Mouse (Mus musculus) lung, embryonic 15.5 days (tissue): ENCODE results near the gene 2310046K23Rik. TPM values are rescaled to one million over a fixed set of nuclear protein-coding genes. Genes with fewer than 3 reads are reported as not detected.

ENCODE experiments used
- ATAC-seq: fragments of 200-750 bp; cut with Nextera tagmentation; 2 replicates; pipeline ENCODE4 v1.8.0; 2017; ENCODE audit warnings: moderate number of reproducible peaks, borderline replicate concordance; ENCODE audit not compliant: low FRiP score, low TSS enrichment; ENCODE audit errors: extremely low read depth
- H3K27ac ChIP-seq: fragments of 300-500 bp; sonication (generic); 2 replicates; pipeline ENCODE4 v1.5.1; 2015; ENCODE audit warnings: moderate library complexity, mild to moderate bottlenecking, inconsistent platforms
- H3K27me3 ChIP-seq: fragments of 300-500 bp; sonication (generic); 2 replicates; pipeline ENCODE4 v1.6.1; 2015; ENCODE audit warnings: inconsistent platforms
- H3K36me3 ChIP-seq: fragments of 300-500 bp; sonication (generic); 2 replicates; pipeline ENCODE4 v1.6.1; 2015; ENCODE audit warnings: inconsistent platforms
- H3K4me1 ChIP-seq: fragments of 300-500 bp; sonication (generic); 2 replicates; pipeline ENCODE4 v1.6.1; 2015; ENCODE audit warnings: inconsistent platforms
- H3K4me2 ChIP-seq: fragments of 300-500 bp; sonication (generic); 2 replicates; pipeline ENCODE4 v1.6.1; 2015; ENCODE audit warnings: inconsistent platforms, mild to moderate bottlenecking, moderate library complexity
- H3K4me3 ChIP-seq: fragments of 300-500 bp; sonication (generic); 2 replicates; pipeline ENCODE4 v1.5.1; 2015; ENCODE audit warnings: mild to moderate bottlenecking, inconsistent platforms
- H3K9ac ChIP-seq: fragments of 300-500 bp; sonication (generic); 2 replicates; pipeline ENCODE4 v1.6.1; 2015; ENCODE audit warnings: inconsistent platforms
- H3K9me3 ChIP-seq: fragments of 300-500 bp; sonication (generic); 2 replicates; pipeline ENCODE4 v1.6.1; 2016; ENCODE audit warnings: inconsistent platforms
- whole genome bisulfite sequencing: fragments of 180-500 bp; shearing (Covaris S2); methylation state at CpG from one replicate; pipeline ENCODE4 v1.1.7; 2015; 5-methylcytosine and 5-hydroxymethylcytosine counted together
- polyA plus RNA-seq: library from polyadenylated mRNA; unstranded; fragments of >200 nt; fragmentation: Nextera tagmentation; extraction: Ambion mirVana; gene quantifications from 2 replicates; pipeline ENCODE4 v1.2.1, GENCODE M21; 2015

2310046K23Rik gene
- polyA plus RNA-seq, result not detected in 2 replicates

DNA sequence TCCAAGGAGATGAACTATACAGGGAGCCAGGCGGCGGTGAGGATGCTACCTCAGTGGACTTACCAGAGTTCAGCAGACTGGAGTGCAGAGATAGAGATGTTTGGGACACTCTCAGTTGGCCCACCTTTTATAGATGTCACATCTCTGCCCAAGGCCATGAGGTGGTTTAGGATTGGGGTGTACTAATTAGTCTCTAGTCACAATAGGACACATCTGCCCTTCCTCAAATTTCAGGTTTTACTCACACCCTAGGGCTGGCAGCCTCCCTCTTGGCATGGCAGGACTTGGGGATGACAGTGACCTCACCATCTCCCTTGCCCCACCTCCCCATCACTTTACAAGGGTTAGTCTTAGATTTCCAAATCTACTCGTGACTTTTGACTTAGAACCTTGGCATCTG, at the start of gene 2310046K23Rik:
TSS of gene 2310046K23Rik (minus strand) at position 101 of the 400 bp plus-strand sequence.
- no peaks in the 10 kb centered on the region for H3K36me3 ChIP-seq
- H3K4me1 ChIP-seq, result no peaks in the 10 kb centered on the region
- ATAC-seq, result no peak
- H3K4me3 ChIP-seq, result no peak within 1 kb of the TSS
- H3K27me3 ChIP-seq, result no peaks in the 10 kb centered on the region
- no peak within 1 kb of the TSS for H3K27ac ChIP-seq
- H3K4me2 ChIP-seq, result no peak within 1 kb of the TSS
- 82% methylated on average over 3 of the region's 3 CpGs for WGBS
- H3K9ac ChIP-seq, result no peak within 1 kb of the TSS
- H3K9me3 ChIP-seq, result no peaks in the 10 kb centered on the region

DNA sequence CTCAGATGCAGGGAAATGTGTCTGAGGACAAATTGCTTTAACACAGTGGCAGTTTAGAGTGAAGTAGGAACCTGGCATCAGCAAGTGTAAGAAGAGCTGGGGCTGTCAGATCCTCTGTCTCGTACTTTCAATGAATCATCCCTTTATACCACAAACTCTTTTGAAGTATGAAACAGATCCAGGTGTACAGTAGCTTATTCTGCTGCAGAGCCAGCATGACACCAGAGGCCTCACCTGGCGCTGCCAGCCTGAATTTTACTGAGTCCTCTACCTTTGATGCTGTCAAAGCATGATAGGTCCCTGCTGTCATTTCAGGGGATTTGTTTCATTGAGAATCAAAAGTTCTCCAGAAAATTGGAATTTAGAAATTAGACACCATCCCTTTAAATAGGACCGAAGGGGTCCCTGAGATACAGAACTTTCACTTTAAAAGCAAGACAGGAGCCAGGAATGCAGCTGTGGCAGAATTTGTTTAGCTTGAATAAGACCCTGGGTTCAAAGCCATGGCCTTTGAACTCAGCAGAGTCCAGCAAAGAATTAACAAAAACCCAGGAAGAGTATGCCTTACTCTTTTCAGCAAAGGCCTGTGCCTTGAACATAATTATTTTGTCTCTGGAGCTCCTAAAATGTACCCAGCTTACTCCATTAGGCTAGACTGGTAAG, 49.0 kb upstream of the 2310046K23Rik start:
- Histone ChIP-seq H3K27me3 (no peaks in the 10 kb centered on the region), H3K4me3 (no peak overlapping the region)
- ATAC-seq, result no peak

DNA sequence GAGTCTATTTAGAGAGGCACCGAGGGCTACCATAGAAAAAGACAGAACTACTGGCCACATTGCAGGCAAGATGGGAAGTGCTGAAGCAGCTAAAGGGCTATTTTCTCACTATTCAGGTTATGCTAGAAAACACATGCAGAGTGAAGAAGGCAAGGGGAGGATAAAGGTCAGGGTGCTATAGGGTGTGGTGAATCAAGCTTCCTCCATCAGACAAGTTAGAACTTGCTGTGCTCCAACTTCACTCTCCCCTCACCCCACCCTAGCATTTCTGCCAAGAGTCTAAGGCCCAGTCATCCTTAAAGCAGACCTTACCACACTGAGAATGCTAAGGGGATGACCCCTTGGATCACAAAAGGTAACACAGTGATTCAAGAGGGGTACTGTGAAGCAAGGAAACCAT, 45.2 kb upstream of the 2310046K23Rik start:
- Histone ChIP-seq H3K9me3 (no peaks in the 10 kb centered on the region), H3K27ac (no peak overlapping the region), H3K9ac (no peak overlapping the region), H3K27me3 (no peaks in the 10 kb centered on the region), H3K36me3 (no peaks in the 10 kb centered on the region), H3K4me2 (no peak overlapping the region), H3K4me3 (no peak overlapping the region), H3K4me1 (no peaks in the 10 kb centered on the region)
- whole genome bisulfite sequencing, result 61% methylated on average over 1 of the region's 1 CpGs
- no peak for ATAC-seq

More for the DNA sequence above, 49.0 kb upstream of the 2310046K23Rik start:
- H3K4me1 ChIP-seq, result no peaks in the 10 kb centered on the region
- H3K27ac ChIP-seq, result no peak overlapping the region
- no peaks in the 10 kb centered on the region for H3K9me3 ChIP-seq
- WGBS, result 40% methylated on average over 3 of the region's 3 CpGs
- H3K9ac ChIP-seq, result no peak overlapping the region
- no peaks in the 10 kb centered on the region for H3K36me3 ChIP-seq
- H3K4me2 ChIP-seq, result no peak overlapping the region

DNA sequence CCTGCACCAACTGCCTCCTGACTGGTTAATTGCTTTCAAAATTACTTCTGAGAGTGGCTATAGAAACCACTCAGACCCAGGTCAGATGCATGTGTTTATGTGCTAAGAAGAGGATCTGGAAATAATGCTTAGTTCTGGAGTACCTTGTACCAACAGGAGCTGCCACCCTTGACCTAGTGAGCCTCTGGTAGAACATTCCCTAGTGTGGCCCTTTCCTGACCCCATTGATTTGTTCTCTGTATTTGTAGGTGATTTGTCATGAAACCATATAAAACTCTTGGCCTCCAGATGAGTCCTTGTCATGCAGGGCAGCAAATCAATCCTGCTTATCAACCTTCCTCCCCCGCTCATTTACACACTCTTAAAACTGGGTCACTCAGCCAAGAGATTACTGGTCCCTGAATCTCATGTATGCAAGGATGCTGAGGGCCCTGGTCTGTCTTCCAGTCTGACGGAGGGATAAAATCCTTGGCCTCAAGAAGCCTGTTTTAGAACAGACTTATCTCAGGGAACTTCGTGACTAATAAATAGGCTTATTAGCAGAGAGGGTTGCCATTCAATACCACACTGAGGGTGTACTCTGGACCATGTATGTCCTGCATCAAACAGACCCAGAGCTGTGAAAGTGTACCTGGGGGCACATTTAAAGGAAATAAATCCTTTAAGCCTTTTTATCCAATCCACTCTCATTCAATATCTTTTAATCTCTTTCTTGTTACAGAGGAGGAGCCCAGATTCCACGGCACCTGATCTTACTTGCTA, 44.5 kb upstream of the 2310046K23Rik start:
- H3K36me3 ChIP-seq, result no peaks in the 10 kb centered on the region
- H3K27me3 ChIP-seq, result no peaks in the 10 kb centered on the region
- H3K9ac ChIP-seq, result no peak overlapping the region
- H3K4me1 ChIP-seq, result no peaks in the 10 kb centered on the region
- no peak for ATAC-seq
- H3K4me2 ChIP-seq, result no peak overlapping the region
- no peak overlapping the region for H3K4me3 ChIP-seq
- H3K9me3 ChIP-seq, result no peaks in the 10 kb centered on the region
- no peak overlapping the region for H3K27ac ChIP-seq
- 57% methylated on average over 4 of the region's 4 CpGs for WGBS

DNA sequence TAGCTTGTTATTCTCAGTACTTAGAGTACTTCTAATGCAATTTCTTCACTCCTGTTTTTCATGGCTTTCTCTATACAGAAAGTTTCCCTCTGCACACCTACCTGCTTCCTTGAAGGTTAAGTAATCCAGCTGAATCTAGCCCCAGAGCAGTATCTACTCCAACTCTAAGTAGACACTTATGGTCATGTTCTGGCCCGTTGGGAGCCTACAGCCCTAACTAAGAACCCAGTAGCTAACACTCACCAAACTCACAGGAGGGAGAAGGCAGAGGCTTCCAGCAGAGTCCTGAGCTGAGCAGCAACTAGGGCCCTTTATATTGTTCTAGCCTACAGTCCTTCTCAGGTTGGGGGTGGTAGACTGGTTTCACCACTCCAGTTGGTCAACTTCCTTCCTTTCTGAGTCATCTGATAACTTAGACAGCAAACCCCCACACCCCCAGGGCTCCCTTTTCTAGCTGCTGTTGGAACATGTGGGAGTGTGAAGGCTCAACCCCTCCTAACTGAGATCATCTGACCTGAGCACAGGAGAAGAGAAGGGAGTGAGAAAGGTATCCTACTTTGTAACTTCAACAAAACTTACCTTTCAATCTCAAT, 39.2 kb upstream of the 2310046K23Rik start, which contains the start of gene Ivl:
TSS of gene Ivl (minus strand) at position 287 of the 593 bp plus-strand sequence.
- no peak for ATAC-seq
- Histone ChIP-seq H3K4me3 (no peak within 1 kb of the TSS), H3K4me2 (no peak within 1 kb of the TSS), H3K9me3 (no peaks in the 10 kb centered on the region), H3K27me3 (no peaks in the 10 kb centered on the region), H3K4me1 (no peaks in the 10 kb centered on the region), H3K9ac (no peak within 1 kb of the TSS), H3K27ac (no peak within 1 kb of the TSS), H3K36me3 (no peaks in the 10 kb centered on the region)
- 53% methylated on average over 1 of the region's 1 CpGs for WGBS

DNA sequence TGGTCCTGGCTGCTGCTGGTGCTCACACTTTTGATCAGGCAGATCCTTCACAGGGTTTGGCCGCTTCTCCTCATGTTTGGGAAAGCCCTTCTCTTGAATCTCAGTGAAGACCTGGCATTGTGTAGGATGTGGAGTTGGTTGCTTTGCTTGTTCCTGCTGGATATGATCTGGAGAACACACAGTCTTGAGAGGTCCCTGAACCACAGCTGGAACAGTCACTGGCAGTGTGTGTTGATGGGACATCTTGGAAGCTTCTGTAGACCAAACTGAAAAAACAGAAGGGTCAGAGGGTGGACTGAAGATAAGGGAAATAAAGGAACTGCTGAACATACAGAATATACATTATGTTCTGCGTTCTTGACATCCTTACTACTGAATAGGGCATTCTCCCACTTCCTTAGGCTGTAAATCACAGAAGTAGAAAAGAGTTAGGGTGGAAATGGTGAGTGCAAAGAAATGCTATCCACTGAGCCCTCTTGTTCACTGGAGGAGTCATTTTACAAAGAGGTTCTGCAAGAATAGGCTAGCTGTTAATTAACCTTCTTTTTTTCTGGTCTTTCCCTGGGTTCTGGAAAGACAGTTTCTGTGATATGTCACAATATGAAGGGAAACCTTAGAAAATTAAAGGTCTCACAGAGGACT, 38.3 kb upstream of the 2310046K23Rik start:
- no peak overlapping the region for H3K27ac ChIP-seq
- H3K4me3 ChIP-seq, result no peak overlapping the region
- 33% methylated on average over 2 of the region's 2 CpGs for WGBS
- no peaks in the 10 kb centered on the region for H3K27me3 ChIP-seq
- H3K36me3 ChIP-seq, result no peaks in the 10 kb centered on the region
- H3K9me3 ChIP-seq, result no peaks in the 10 kb centered on the region
- H3K4me1 ChIP-seq, result no peaks in the 10 kb centered on the region
- no peak overlapping the region for H3K4me2 ChIP-seq
- ATAC-seq, result no peak
- no peak overlapping the region for H3K9ac ChIP-seq

DNA sequence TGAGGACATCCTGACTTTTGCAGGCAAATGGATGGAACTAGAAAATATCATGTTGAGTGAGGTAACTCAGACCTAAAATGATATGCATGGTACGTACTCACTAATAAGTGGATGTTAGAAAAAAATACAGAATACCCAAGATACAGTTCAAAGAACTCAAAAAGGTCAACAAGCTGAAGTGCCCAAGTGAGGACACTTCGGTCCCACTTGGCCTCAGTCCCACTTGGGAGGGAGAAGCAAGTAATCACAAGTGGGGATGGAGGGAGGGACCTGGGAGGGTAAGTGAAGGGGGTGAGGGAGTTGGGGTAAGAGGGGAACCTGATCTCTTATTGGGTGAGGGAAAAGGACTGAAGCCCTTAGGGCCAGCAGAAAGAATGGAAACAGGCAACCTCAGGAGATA, 34.4 kb upstream of the 2310046K23Rik start:
- WGBS, result 51% methylated on average over 2 of the region's 2 CpGs
- H3K4me3 ChIP-seq, result no peak overlapping the region
- ATAC-seq, result no peak

DNA sequence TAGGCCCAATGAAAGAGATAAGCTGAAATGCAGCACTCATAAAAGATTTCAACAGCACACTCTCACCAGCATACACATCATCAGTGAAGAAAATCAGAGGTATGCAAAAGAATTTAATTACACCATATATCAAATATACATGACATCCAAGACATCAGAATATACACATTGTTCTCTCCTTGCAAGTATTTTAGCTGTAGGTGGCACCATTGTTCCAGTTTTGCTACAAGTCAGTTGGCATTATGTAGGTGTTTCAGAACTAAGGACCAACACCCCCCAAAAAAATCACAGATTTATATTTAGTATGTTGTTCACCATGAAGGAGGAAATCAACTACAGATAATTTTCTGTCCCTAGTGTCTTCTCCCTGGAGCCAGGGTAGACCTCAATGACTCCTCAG, 31.1 kb upstream of the 2310046K23Rik start:
- Histone ChIP-seq H3K9me3 (no peaks in the 10 kb centered on the region), H3K9ac (no peak overlapping the region), H3K27me3 (no peaks in the 10 kb centered on the region), H3K4me1 (no peaks in the 10 kb centered on the region), H3K4me2 (no peak overlapping the region), H3K36me3 (no peaks in the 10 kb centered on the region), H3K4me3 (no peak overlapping the region), H3K27ac (no peak overlapping the region)
- ATAC-seq, result no peak

More for the DNA sequence above, 34.4 kb upstream of the 2310046K23Rik start:
- H3K27ac ChIP-seq, result no peak overlapping the region
- no peaks in the 10 kb centered on the region for H3K27me3 ChIP-seq
- no peaks in the 10 kb centered on the region for H3K9me3 ChIP-seq
- no peaks in the 10 kb centered on the region for H3K4me1 ChIP-seq
- no peaks in the 10 kb centered on the region for H3K36me3 ChIP-seq
- no peak overlapping the region for H3K9ac ChIP-seq
- H3K4me2 ChIP-seq, result no peak overlapping the region

DNA sequence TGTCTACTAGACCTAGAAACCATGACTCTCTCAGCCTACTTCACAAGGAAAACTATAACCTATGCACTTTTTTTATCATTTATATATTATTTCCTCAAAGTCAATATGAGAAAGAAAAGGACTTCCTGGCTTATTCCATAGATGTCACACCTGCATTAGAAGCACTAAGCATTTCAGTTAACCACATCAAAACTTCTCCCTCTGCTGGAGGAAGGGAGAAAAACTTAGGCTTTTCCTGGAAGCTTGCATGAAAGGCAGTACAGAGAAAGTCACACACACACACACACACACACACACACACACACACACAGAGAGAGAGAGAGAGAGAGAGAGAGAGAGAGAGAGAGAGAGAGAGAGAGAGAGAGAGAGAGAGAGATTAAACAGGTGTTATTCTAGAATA, 22.0 kb downstream of the 2310046K23Rik start:
- Histone ChIP-seq H3K36me3 (no peaks in the 10 kb centered on the region), H3K9ac (no peak overlapping the region), H3K27me3 (no peaks in the 10 kb centered on the region), H3K9me3 (no peaks in the 10 kb centered on the region), H3K27ac (no peak overlapping the region), H3K4me2 (no peak overlapping the region), H3K4me3 (no peak overlapping the region), H3K4me1 (no peaks in the 10 kb centered on the region)
- ATAC-seq, result no peak

DNA sequence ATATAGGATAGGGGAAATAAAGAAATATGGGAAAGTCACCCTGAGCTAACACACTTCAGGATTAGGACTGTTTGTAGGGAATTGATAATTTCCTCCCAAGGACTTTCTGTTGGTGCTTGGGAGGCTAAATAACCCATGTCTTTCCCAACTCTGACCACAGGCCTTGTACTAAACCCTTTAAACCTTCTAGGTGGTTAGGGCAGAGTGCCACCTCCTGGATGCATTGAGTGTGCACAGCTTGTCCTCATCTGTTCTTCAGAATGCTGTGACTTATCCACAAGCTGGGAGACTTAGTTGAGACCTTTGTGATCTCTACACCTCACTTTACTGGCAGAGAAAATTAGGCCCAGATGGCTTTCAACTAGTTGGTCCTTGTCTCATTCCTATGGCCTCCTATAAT, 23.5 kb downstream of the 2310046K23Rik start:
- no peaks in the 10 kb centered on the region for H3K27me3 ChIP-seq
- H3K4me1 ChIP-seq, result no peaks in the 10 kb centered on the region
- H3K9me3 ChIP-seq, result no peaks in the 10 kb centered on the region
- H3K36me3 ChIP-seq, result no peaks in the 10 kb centered on the region
- no peak overlapping the region for H3K4me3 ChIP-seq
- H3K4me2 ChIP-seq, result no peak overlapping the region
- H3K9ac ChIP-seq, result no peak overlapping the region
- ATAC-seq, result no peak
- H3K27ac ChIP-seq, result no peak overlapping the region

DNA sequence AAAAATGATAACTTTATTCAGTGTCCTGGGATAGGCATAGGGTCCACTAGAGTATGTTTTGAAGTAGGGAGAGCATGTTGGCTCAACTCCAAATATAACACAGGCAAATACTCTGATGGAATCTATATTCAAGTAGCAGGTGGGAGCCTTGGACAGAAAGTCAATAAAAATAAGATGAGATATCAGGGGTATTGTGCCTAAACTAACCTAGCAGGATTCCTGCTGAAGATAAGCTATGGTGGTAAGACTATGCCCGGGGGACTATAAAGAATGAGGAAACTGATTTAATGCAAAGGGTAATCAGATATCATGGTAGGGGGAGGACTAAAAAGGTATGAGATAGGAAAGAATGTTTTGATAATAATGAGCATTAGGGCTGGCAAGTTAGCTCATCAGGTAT, 26.1 kb downstream of the 2310046K23Rik start:
- H3K9ac ChIP-seq, result no peak overlapping the region
- H3K9me3 ChIP-seq, result no peaks in the 10 kb centered on the region
- no peak overlapping the region for H3K4me2 ChIP-seq
- H3K27ac ChIP-seq, result no peak overlapping the region
- 69% methylated on average over 1 of the region's 1 CpGs for WGBS
- ATAC-seq, result no peak
- no peaks in the 10 kb centered on the region for H3K27me3 ChIP-seq
- H3K4me3 ChIP-seq, result no peak overlapping the region
- H3K4me1 ChIP-seq, result no peaks in the 10 kb centered on the region
- no peaks in the 10 kb centered on the region for H3K36me3 ChIP-seq

DNA sequence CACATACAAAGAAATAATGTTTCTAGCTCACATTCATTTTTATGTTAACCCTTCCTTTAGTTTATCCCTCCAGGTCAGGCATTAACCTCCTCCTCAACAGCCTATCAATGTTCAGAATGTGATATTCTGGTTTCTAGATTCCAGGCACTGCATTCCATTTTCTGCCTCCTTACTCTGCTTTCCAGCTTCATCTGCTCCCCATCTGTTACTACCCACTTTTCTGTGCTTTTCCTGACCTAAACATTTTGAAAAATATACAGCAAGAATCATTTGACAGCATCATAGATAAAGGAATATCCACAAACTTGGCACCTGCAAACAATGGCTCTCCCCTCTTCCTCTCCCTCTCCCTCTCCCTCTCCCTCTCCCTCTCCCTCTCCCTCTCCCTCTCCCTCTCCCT, 30.8 kb downstream of the 2310046K23Rik start:
- Histone ChIP-seq H3K4me2 (no peak overlapping the region), H3K27ac (no peak overlapping the region), H3K9ac (no peak overlapping the region), H3K9me3 (no peaks in the 10 kb centered on the region), H3K27me3 (no peaks in the 10 kb centered on the region), H3K36me3 (no peaks in the 10 kb centered on the region), H3K4me1 (no peaks in the 10 kb centered on the region), H3K4me3 (no peak overlapping the region)
- ATAC-seq, result no peak
